Mouse (Mus musculus) spleen, adult 18-20 months (tissue): ENCODE data around the gene C1qtnf12.

Experiments used
- DNase-seq, 2 experiments: peaks; one replicate each; pipeline ENCODE4 v3.0.0; 2022; ENCODE audit warnings: mixed read lengths in 2 of 2

The C1qtnf12 gene

DNA sequence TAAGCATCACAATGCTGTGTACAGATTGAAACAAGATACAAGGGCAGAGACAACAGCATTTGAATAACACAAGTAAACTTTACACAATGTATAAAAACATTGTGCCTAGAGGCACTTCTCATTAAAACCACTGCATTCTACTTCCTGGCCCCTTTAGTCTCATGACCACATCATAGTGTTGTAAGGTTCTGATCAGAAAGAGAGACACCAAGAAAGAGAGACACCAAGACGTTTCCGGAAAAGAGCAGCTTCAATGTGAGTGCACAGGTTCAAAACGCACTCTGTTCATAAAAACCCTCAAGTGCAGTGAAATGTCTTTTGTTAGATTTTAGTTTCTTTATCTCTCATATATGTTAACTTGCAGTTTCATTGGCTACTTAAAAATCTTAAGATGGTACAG is 42.0 kb downstream of the C1qtnf12 start:
- DNase-seq: no peak

GRCm38 (mm10) chr4:156008369-156008768 is 46.3 kb downstream of the C1qtnf12 start:
- no peak for DNase-seq

DNA sequence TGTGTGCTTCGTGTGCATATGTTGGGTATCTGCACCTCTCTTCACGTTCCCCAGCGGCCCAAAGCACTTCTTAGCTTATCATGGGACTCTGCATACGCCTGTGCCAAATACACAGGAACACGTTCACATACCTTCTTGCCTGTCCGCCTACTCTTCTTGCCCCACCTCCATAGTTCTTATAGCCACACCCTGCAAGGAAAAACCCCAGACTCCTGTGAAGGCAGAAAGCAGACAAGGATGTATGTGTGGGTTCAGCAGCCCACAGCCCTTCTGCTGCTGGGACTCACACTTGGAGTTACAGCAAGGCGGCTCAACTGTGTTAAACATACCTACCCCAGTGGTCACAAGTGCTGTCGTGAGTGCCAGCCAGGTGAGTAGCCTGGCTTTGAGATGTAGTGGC is 51.5 kb downstream of the C1qtnf12 start, which contains the start of gene Tnfrsf4:
Gene Tnfrsf4 (plus strand): TSS at position 207 of the 400 bp plus-strand sequence.
- no peak for DNase-seq

DNA sequence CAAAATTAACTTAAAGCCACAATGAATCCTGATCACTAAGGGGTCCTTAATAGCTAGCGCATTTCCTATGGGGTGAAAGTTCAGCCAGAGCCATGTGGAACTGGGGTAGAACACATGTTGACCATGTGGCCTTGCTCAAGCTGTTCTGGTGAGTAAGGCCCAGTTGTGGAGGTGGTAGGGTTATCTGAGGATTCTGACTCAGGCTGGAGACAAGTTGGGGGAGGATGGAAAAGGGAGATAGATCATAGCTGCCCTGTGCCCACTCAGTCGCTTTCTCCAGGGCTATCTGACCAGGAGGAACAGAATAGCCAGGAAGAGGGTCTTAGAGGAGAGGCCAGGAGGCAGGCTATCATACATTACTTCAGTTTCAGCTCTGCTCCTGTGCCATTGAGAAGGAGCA is 52.3 kb downstream of the C1qtnf12 start:
- DNase-seq: no peak
